ENCODE assay signal across 8 mouse cellular contexts in the genomic region with DNA sequence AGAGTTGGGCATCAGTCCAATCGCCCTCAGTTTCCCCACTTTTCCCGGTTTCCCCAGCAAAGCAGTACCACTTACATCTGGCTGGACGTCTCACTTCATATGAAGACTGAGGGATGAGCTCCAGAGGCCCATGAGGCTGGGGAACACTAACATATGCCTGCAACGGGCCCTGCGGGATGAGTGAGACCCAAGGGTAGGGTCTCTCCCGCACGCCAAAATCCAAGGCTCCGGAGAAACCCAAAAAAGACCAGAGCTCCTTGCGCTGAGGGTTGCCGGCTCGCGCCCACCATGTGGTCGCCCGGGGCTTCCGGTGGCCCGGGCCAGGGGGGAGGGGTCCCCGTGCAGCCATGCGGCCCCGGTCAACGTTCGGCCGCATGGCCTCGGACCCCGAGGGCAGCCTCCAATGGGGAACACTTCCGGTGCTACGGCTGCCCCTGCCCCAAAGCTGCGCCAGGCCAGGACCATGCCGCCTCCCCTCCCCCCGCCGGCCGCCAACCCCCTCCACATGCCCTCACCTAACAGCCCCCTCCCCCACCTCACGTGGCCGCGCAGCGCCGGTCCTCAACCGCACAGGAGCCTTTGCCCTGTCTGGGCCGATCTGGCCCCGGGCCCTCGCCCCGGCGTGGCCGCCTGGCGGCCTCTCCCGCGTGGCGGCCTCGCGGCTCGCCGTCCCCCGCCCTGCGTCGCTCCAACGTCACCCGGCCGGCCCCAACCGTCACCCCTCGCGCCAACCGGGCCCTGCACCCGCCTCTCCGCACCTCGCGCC. TPM values are rescaled to one million over a fixed set of nuclear protein-coding genes. Genes with fewer than 3 reads are reported as not detected.
DNase-seq lines count a peak whose midpoint lies in the region; ATAC-seq and TF ChIP-seq lines count a peak whose summit lies in the region.

No protein-coding gene starts in this region.

- intact Hi-C loops in heart, adult 2 months (cut with DNase I): loop anchor here (2.0 to 5.0 kb wide), 3 partner anchors 40 to 162 kb away; partner anchors contain the start of genes Gabarap, Kctd11 and Polr2a

- H3K36me3 ChIP-seq in heart, adult 2 months (ENCODE audit: control insufficient read depth, insufficient read depth, low read length): peaks cover 12% of the 10 kb centered on the region; the same call in 1 of the 2 replicates
- peaks cover 31% of the 10 kb centered on the region for H3K36me3 ChIP-seq in heart, embryonic 16.5 days (ENCODE audit: control insufficient read depth, insufficient read depth)
- peaks cover 36% of the 10 kb centered on the region for H3K36me3 ChIP-seq in midbrain, embryonic 14.5 days (ENCODE audit: control insufficient read depth, insufficient read depth, low read length)

- H3K27ac ChIP-seq in heart, adult 2 months: peak overlapping the region; percentile 96
- peak overlapping the region; percentile 97 for H3K27ac ChIP-seq in heart, embryonic 16.5 days (ENCODE audit: low read length)
- H3K27ac ChIP-seq in midbrain, embryonic 14.5 days (replicated peaks; ENCODE audit: low read depth, low read length): peak overlapping the region; percentile 94

- H3K4me2 ChIP-seq in heart, embryonic 16.5 days (ENCODE audit: low read depth, low read length): peak overlapping the region; percentile 98
- peak overlapping the region; percentile 99 for H3K4me2 ChIP-seq in midbrain, embryonic 14.5 days (ENCODE audit: low read length)

- peak; percentile 54 to 57 for DNase-seq in heart, adult 2 months
- DNase-seq in heart, adult 8-10 months (ENCODE audit: low spot score): no peak
- peak; percentile 80 for DNase-seq in ES-CJ7 (ENCODE audit: low read depth, low spot score)
- peak; percentile 45 to 80 for DNase-seq in cerebellum, postnatal 25 days
- peak; percentile 64 to 80 for DNase-seq in kidney, postnatal 4 days
- peak; percentile 53 for DNase-seq in midbrain, embryonic 14.5 days
- no peak for DNase-seq in Muller cell, postnatal 12 days (ENCODE audit: inconsistent ontology term)

- peak overlapping the region; percentile 71 for H3K4me3 ChIP-seq in heart, adult 2 months
- H3K4me3 ChIP-seq in heart, embryonic 16.5 days (ENCODE audit: low read length): peak overlapping the region; percentile 91
- peak overlapping the region; percentile 91 for H3K4me3 ChIP-seq in midbrain, embryonic 14.5 days (replicated peaks; ENCODE audit: low read depth, low read length)

- no peak for TF ChIP-seq CTCF in heart, adult 2 months (IDR thresholded peaks at IDR 0.05)

- 0 out of 2 replicates have a peak, but pooled peaks have one; percentile 7 for ATAC-seq in heart, embryonic 16.5 days (replicated peaks; ENCODE audit: extremely low read depth, insufficient read depth, low FRiP score)
- ATAC-seq in midbrain, embryonic 14.5 days (ENCODE audit: low FRiP score, low TSS enrichment): peak; percentile 41

- H3K27me3 ChIP-seq in heart, adult 2 months (ENCODE audit: control insufficient read depth, insufficient read depth, low read length): no peaks in the 10 kb centered on the region
- H3K27me3 ChIP-seq in heart, embryonic 16.5 days (ENCODE audit: control insufficient read depth, insufficient read depth, low read length): no peaks in the 10 kb centered on the region
- H3K27me3 ChIP-seq in midbrain, embryonic 14.5 days (ENCODE audit: control insufficient read depth, insufficient read depth, low read length): no peaks in the 10 kb centered on the region

- peaks cover 6% of the 10 kb centered on the region for H3K4me1 ChIP-seq in heart, adult 2 months (ENCODE audit: control insufficient read depth, insufficient read depth, low read length)
- peaks cover 27% of the 10 kb centered on the region for H3K4me1 ChIP-seq in heart, embryonic 16.5 days (ENCODE audit: control insufficient read depth, insufficient read depth, low read length)
- H3K4me1 ChIP-seq in midbrain, embryonic 14.5 days (ENCODE audit: control insufficient read depth, insufficient read depth, low read length): peaks cover 9% of the 10 kb centered on the region

- H3K79me2 ChIP-seq in heart, adult 2 months (replicated peaks; ENCODE audit: control insufficient read depth, insufficient read depth, low read length): no peaks in the 10 kb centered on the region

- WGBS in heart, adult 2 months: 1% methylated on average over 63 of the region's 65 CpGs
- under 1% methylated on average over 62 of the region's 65 CpGs for WGBS in heart, embryonic 16.5 days
- WGBS in midbrain, embryonic 14.5 days: under 1% methylated on average over 64 of the region's 65 CpGs

- no peaks in the 10 kb centered on the region for H3K9me3 ChIP-seq in heart, embryonic 16.5 days (replicated peaks; ENCODE audit: control insufficient read depth, low read length)
- H3K9me3 ChIP-seq in midbrain, embryonic 14.5 days (ENCODE audit: control insufficient read depth, low read length): no peaks in the 10 kb centered on the region

- H3K9ac ChIP-seq in heart, adult 2 months (ENCODE audit: low read depth, low read length): peak overlapping the region; percentile 98
- H3K9ac ChIP-seq in heart, embryonic 16.5 days (ENCODE audit: low read length): peak overlapping the region; percentile 98
- H3K9ac ChIP-seq in midbrain, embryonic 14.5 days (replicated peaks; ENCODE audit: low read length): peak overlapping the region; percentile 86

- no peak for TF ChIP-seq POLR2A in heart, adult 2 months (IDR thresholded peaks at IDR 0.05; ENCODE audit: insufficient read depth, low read depth, low read length)

- TF ChIP-seq EP300 in heart, adult 2 months (IDR thresholded peaks at IDR 0.05; ENCODE audit: insufficient read depth, low read depth, low read length): no peak

RNA-seq across cellular contexts. Expression of gene Eif5a, which starts 1.3 kb away (rescaled TPM):
- 100 to 1,000 TPM; 397 to 444 TPM for total RNA-seq in heart, adult 2 months (2021)
- polyA plus RNA-seq in heart, adult 2 months (2012; rRNA removed): 360 and 540 TPM in 2 replicates
- 100 to 1,000 TPM; 410 to 451 (median 437) TPM for total RNA-seq in heart, adult 8-10 months (2022)
- polyA plus RNA-seq in heart, embryonic 16.5 days (2015; fragmentation: Nextera tagmentation; extraction: Ambion mirVana): 1,137 and 1,317 TPM in 2 replicates
- 1,083 and 1,099 TPM in 2 replicates for polyA plus RNA-seq in midbrain, embryonic 14.5 days (2014; fragmentation: Nextera tagmentation; extraction: Ambion mirVana)

RNA-seq across cellular contexts. Expression of gene Gps2, which starts 6.8 kb away (rescaled TPM):
- 10 to 100 TPM; 27.2 to 28.4 TPM for total RNA-seq in heart, adult 2 months (2021)
- polyA plus RNA-seq in heart, adult 2 months (2012; rRNA removed): 53.9 and 63.9 TPM in 2 replicates
- 10 to 100 TPM; 23.2 to 32.1 (median 27.7) TPM for total RNA-seq in heart, adult 8-10 months (2022)
- polyA plus RNA-seq in heart, embryonic 16.5 days (2015; fragmentation: Nextera tagmentation; extraction: Ambion mirVana): 50.1 and 51.2 TPM in 2 replicates
- polyA plus RNA-seq in midbrain, embryonic 14.5 days (2014; fragmentation: Nextera tagmentation; extraction: Ambion mirVana): 56.4 and 62.4 TPM in 2 replicates

RNA-seq across cellular contexts. Expression of gene Ybx2, which starts 15.1 kb away (rescaled TPM):
- total RNA-seq in heart, adult 2 months (2021): 10 to 100 TPM; 16.7 to 22.6 TPM
- 64.2 and 66.2 TPM in 2 replicates for polyA plus RNA-seq in heart, adult 2 months (2012; rRNA removed)
- 10 to 100 TPM; 13.8 to 32.7 (median 24.3) TPM for total RNA-seq in heart, adult 8-10 months (2022)
- 5.3 and 7.3 TPM in 2 replicates for polyA plus RNA-seq in heart, embryonic 16.5 days (2015; fragmentation: Nextera tagmentation; extraction: Ambion mirVana)
- polyA plus RNA-seq in midbrain, embryonic 14.5 days (2014; fragmentation: Nextera tagmentation; extraction: Ambion mirVana): 4.3 and 10.4 TPM in 2 replicates

RNA-seq across cellular contexts. Expression of gene Neurl4, which starts 19.6 kb away (rescaled TPM):
- 10 to 100 TPM; 42.6 to 47.1 TPM for total RNA-seq in heart, adult 2 months (2021)
- polyA plus RNA-seq in heart, adult 2 months (2012; rRNA removed): 31.5 and 54.1 TPM in 2 replicates
- total RNA-seq in heart, adult 8-10 months (2022): 10 to 100 TPM; 38.0 to 50.9 (median 43.4) TPM
- 7.4 and 8.7 TPM in 2 replicates for polyA plus RNA-seq in heart, embryonic 16.5 days (2015; fragmentation: Nextera tagmentation; extraction: Ambion mirVana)
- polyA plus RNA-seq in midbrain, embryonic 14.5 days (2014; fragmentation: Nextera tagmentation; extraction: Ambion mirVana): 27.5 and 29.0 TPM in 2 replicates

RNA-seq across cellular contexts. Expression of gene 2810408A11Rik, which starts 19.7 kb away (rescaled TPM):
- total RNA-seq in heart, adult 2 months (2021): under 1 TPM; 0.23 to 0.34 TPM
- 0.15 and 0.41 TPM in 2 replicates for polyA plus RNA-seq in heart, adult 2 months (2012; rRNA removed)
- under 1 TPM; 0.43 to 0.81 (median 0.60) TPM for total RNA-seq in heart, adult 8-10 months (2022)
- polyA plus RNA-seq in heart, embryonic 16.5 days (2015; fragmentation: Nextera tagmentation; extraction: Ambion mirVana): 4.1 and 4.4 TPM in 2 replicates
- polyA plus RNA-seq in midbrain, embryonic 14.5 days (2014; fragmentation: Nextera tagmentation; extraction: Ambion mirVana): 9.4 and 13.0 TPM in 2 replicates

Comparison
In these comparisons a context has a peak if more than half of its experiments do, and no peak if none do; other contexts are left out.
1. DNase-seq: peak in heart, adult 2 months (2 of 2), ES-CJ7 (single experiment), cerebellum, postnatal 25 days (2 of 2), kidney, postnatal 4 days (2 of 2) and midbrain, embryonic 14.5 days (single experiment); none in heart, adult 8-10 months (single experiment) and Muller cell, postnatal 12 days (single experiment).
2. Peak in every context shown above with its lines, with median percentiles within 50 percentile points of each other: H3K27ac ChIP-seq, H3K4me3 ChIP-seq and H3K9ac ChIP-seq.